Mouse (Mus musculus): ENCODE results near the gene Gsn.
A peak's percentile ranks its signal among the peaks of the same experiment; 100 is the strongest.

DNA sequence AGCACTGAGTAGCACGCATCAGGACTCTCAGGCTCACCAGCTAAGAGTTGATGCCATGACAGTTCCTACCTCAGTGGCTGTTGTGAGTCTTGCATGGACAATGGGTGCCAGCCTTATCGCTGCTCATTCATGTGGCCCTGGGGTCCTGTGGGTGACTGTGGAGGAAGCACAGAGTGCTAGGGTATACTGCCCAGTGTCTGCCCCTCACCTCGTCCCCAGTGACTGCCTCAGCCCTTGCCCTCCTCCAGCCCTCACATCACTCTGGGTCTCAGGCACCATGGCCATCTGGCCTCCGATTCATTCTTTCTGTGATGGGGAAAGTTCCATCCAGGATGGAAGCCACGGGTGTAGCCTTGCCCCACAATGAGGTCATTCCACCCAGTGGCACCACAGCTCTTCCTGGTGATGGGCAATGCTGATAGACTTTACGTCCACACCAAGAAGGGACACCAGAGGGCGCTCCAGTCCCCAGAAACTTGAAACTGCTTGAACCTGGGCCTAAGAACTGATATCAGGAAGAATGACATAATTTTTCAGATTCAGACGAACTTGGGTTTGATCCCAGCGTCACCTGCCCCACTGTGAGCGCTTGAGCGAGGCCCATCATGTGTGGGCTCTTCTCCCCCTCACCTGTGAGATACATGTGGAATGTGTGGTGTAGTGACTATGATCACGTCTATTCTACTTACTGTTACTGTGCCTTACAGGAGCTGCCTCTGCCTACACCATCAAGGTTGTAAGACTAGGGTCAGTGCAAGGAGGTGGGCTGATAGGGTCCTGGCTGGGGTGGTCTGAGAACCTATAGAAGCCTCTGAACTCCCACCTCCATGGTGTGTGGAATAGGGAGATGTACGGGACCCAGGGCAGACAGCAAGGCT is 32.8 kb downstream of the Gsn start:
- no peak for TF ChIP-seq ZNF384 (IDR thresholded peaks at IDR 0.05; ENCODE audit: low read depth, low read length)
- TF ChIP-seq ZC3H11A (IDR thresholded peaks at IDR 0.05; ENCODE audit: borderline replicate concordance, low read depth, low read length) = peak; percentile 82

Measured in ES-E14 (cell line).